Mouse (Mus musculus): ENCODE measurements around the gene Rab42.

Gene Rab42

DNA sequence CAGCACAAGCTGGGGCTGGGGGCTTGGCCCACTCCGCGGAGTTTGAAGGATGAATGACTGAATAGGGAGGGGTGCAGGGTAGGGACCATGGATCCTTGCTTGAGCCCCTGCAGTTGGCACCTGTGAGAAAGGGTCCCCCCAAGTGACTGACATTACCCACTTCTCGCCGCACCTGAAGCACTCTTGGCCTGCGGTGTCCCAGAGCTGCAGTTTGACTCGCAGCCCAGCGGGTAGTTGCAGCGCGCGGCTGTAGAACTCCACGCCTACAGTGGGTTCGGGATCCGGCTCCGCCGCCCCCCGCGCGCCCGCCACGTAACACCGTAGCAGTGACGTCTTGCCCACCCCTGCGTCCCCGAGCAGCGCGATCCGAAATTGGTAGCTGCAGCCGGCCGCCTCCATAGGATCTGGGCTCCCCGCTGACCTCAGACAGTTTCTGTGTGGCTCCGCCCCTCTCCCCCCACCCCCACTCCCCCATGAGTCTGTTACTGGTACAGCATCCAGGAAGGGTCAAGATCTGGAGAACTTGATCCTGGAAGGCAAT, at the start of gene Rab42:
Rab42 (minus strand) TSS at position 447 of the 541 bp plus-strand sequence.
- no peak for DNase-seq (ENCODE audit: low read depth)

GRCm38 (mm10) chr4:132352739-132353138, 49.6 kb upstream of the Rab42 start:
- DNase-seq (ENCODE audit: low read depth), result no peak

DNA sequence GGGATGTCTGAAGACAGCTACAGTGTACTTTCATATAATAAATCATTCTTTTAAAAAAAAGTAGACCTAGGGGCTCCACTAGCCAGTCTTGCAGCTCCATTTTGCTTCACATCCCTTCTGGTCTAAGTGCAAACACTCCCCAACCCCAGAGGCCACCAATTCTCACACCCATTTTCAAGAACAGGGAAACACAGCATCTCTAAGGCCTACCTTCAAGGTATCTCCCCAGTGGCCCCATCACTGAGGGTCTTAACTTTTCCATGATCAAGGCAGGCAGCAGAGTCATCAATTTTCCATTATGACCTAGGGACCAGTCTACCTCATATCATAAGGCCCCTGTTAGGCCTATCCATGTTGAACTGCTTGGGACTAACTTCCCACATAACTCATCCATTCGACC, 48.2 kb upstream of the Rab42 start:
- DNase-seq (ENCODE audit: low read depth), result no peak

DNA sequence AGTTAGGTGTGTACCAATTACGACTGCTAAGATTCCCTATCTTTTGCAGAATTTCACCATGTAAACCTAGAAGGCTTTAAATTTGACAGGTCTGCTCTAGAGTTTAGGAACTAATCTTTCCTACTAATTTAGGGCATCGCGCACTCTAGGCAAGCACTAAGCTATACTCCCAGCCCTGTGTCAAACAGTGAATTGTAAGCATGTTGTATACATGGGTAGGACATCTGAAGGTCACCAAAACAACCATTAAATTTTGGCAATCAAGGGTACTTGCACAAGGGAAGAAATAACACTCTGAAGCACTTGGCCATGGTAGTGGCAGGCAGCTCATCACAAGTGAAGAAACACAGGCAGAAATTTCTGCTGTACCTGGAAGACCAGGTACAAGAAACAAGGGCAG, 47.7 kb upstream of the Rab42 start:
- DNase-seq (ENCODE audit: low read depth), result no peak

DNA sequence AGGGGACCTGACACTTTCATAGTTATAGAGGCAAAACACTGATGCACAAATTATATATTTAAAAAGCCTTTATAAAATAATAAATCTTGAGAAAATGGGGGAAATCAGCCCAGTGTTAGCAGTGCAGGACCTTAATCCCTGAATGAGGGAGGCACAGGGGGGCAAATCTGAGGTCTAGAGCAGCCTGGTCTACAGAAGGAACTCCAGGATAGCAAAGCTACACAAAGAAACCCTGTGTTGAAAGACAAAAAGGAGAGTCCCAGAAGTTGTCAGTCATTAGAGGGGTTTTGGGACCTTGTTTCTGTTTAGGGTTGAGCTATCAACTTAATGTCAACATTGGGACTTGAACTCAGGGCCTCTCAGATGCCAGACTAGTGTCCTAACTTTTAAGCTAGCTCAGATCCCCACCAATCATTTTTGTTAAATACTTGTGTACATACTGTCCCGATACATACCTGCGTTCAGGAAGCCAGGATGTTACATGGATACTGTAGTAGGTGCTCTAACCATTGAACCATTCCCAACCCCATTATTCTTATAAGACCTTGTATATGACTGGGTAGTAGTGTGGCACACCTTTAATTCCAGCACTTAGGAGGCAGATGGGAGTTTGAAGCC, 47.0 kb upstream of the Rab42 start:
- DNase-seq (ENCODE audit: low read depth), result no peak

GRCm38 (mm10) chr4:132349495-132350122, 46.4 kb upstream of the Rab42 start:
- DNase-seq (ENCODE audit: low read depth), result no peak

DNA sequence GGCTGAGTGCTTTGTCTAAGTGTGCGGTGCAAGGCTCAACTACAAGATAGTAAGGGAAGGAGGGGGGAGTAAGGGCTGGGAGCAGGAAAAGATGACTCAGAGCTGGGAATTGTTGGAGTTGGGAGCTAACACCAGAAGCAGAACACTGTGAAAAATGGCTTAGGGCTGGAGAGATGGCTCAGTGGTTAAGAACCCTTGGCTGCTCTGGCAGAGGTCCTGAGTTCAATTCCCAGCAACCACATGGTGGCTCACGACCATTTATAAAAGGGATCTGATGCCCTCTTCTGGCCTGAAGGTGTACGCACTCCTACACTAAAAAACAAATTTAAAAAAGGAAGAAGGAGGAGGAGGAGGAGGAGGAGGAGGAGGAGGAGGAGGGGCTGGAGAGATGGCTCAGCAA, 43.5 kb upstream of the Rab42 start:
- DNase-seq (ENCODE audit: low read depth), result no peak

DNA sequence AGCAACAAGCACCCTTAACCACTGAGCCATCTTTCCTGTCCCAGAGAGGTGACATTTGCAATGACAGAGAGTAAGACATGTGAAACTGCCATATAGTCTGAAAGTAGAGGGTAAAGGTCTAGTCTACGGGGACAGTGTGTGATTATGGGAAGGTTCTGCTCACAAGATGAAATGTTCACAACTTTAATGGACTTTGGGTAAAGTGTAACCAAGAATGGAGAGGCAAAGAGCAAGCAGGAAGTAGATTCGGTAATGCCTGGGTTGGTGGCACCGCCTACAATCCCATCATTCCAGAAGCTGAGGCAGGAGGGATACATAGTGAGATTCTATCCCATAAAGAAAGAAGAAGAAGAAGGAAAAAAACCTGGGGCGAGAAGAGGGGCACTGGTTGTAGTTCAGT, 43.1 kb upstream of the Rab42 start:
- DNase-seq (ENCODE audit: low read depth), result no peak

GRCm38 (mm10) chr4:132345843-132346212, 42.6 kb upstream of the Rab42 start:
- no peak for DNase-seq (ENCODE audit: low read depth)

GRCm38 (mm10) chr4:132345135-132345842, 42.1 kb upstream of the Rab42 start:
- DNase-seq (ENCODE audit: low read depth), result peak; percentile 81

GRCm38 (mm10) chr4:132344403-132345134, 41.4 kb upstream of the Rab42 start:
- DNase-seq (ENCODE audit: low read depth), result no peak

- no peak for DNase-seq (ENCODE audit: low read depth)
Observed at GRCm38 (mm10) chr4:132341451-132341850, 38.3 kb upstream of the Rab42 start.

GRCm38 (mm10) chr4:132338943-132339342, 35.8 kb upstream of the Rab42 start:
- no peak for DNase-seq (ENCODE audit: low read depth)

- DNase-seq (ENCODE audit: low read depth), result no peak
Observed at GRCm38 (mm10) chr4:132332880-132333279, 29.7 kb upstream of the Rab42 start.

DNA sequence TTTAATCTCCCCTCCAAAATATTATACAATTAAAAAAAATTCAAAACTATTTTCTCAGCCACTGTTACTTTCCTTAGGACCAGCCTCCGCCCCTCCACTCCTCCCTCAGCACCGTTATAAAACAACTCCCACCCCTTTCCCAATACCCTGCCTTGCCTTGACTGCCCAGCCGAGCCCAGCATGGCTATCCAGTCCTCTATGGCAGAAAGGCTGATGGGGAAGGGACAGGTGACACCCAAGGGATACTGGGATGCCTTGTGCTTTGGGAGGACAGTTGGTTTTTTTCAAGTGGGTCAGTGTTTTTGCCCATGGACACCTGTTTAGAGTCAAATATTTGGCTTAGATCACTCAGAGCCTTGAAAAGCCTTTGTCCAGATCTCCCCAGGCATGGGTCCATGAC, 28.8 kb upstream of the Rab42 start:
- no peak for DNase-seq (ENCODE audit: low read depth)

DNA sequence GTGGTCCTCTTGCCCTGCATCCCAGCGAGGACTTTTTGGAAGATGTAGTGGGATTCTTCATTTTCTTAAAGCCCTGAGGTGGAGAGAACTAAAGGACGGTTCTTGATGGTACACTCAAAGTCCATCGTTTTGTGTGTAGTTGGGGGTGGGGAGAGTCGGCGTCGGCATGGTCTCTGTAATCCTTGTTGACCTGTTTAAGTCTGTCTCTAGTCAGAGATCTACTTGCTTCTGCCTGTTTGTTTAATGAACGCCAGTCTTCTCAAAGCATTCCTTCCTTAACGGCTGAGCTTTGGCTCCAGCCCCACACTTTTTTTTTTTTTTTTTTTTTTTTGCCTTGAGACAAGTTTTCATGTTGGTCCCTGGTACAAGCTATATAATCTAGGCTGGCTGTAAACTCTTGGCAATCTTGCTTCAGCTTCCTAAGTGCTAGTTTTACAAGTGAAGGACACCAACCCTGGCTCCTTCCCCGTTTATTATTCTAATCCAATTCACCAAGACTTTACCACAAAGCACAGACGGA, 26.7 kb upstream of the Rab42 start:
- DNase-seq (ENCODE audit: low read depth), result no peak

- DNase-seq (ENCODE audit: low read depth), result peak; percentile 92
Observed at GRCm38 (mm10) chr4:132329115-132329834, 26.1 kb upstream of the Rab42 start, which contains the start of gene Trnau1ap. Gene Trnau1ap (minus strand): TSS chr4:132329538.

- no peak for DNase-seq (ENCODE audit: low read depth)
Observed at GRCm38 (mm10) chr4:132328391-132328982, 25.3 kb upstream of the Rab42 start.

GRCm38 (mm10) chr4:132326481-132326880, 23.3 kb upstream of the Rab42 start:
- no peak for DNase-seq (ENCODE audit: low read depth)

DNA sequence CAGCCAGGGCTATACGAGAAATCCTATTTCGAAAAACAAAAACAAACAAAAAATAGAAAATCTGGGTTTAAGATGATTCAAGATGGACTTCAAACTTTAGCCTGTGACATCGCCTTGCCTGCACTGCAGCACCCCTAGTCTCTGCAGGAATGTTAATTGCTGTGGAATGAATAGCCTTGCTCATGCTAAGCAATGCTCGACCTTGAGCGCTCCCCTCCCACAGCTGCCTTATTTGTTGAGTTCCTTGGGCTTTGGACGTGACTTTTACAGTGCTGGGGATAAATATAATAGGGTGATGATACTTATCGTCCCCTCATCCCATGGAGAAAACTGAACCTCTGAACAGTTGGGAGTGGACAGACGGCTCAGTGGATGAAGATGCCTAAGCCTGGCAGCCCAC, 12.5 kb upstream of the Rab42 start:
- no peak for DNase-seq (ENCODE audit: low read depth)

DNA sequence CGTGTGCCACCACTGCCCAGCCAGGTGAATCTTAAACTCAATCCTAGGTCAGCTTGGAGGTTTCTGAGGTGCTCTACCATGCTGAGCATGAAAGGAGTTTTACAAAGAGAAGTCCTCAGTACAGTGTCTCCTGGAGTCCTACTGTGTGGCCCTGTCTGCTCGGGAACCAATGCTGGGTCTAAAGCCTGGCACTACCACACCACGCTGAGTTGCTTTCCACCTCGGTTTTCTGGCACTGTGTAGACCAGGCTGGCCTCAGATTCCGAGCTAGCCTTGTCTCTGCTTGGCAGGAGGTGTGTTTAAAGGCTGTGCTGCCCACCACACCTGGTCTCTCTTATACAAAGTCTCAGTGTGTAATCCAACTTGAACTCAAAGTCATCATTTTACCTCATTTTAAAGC, 9.4 kb upstream of the Rab42 start:
- no peak for DNase-seq (ENCODE audit: low read depth)

All from c-Kit-positive CD71-negative TER-119-negative erythroid progenitor cells, embryonic 14.5 days (primary cell).